Mouse (Mus musculus) naive thymus-derived CD4-positive, alpha-beta T cell, adult 5 months (primary cell): ENCODE data around the gene Plcl2. TPM values are rescaled to one million over a fixed set of nuclear protein-coding genes. Genes with fewer than 3 reads are reported as not detected.

Source experiments
- polyA plus RNA-seq: library from polyadenylated mRNA; unstranded; fragments of 100-300 nt; shearing (Covaris generic); gene quantifications from one replicate; pipeline ENCODE4 v1.2.1, GENCODE M21; 2017

Gene Plcl2
- polyA plus RNA-seq = 77.0 TPM

GRCm38 (mm10) chr17:50509251-50510104, at the start of gene Plcl2:
Gene Plcl2 (plus strand): TSS chr17:50509403.

Other genes starting within 250 kb of the Plcl2 start
- 0.52 TPM for gene Dazl, start 215.8 kb upstream of the Plcl2 start, polyA plus RNA-seq